Mouse (Mus musculus) embryonic facial prominence, embryonic 15.5 days (tissue): ENCODE data around the gene Gpatch2l. TPM values are rescaled to one million over a fixed set of nuclear protein-coding genes. Genes with fewer than 3 reads are reported as not detected.

Experiments used
- ATAC-seq: fragments of 200-750 bp; cut with Nextera tagmentation; 2 replicates; pipeline ENCODE4 v1.8.0; 2017; ENCODE audit warnings: low read depth, moderate TSS enrichment; ENCODE audit not compliant: insufficient number of reproducible peaks, low FRiP score, low TSS enrichment
- H3K27ac ChIP-seq: fragments of 300-500 bp; sonication (generic); replicated peaks from 2 replicates; pipeline ENCODE4 v1.5.1; 2015; ENCODE audit warnings: mild to moderate bottlenecking, inconsistent platforms
- H3K27me3 ChIP-seq: fragments of 300-500 bp; sonication (generic); 2 replicates; pipeline ENCODE4 v1.6.1; 2015; ENCODE audit warnings: inconsistent platforms
- H3K36me3 ChIP-seq: fragments of 300-500 bp; sonication (generic); 2 replicates; pipeline ENCODE4 v1.6.1; 2015; ENCODE audit warnings: mild to moderate bottlenecking, inconsistent platforms
- H3K4me1 ChIP-seq: fragments of 300-500 bp; sonication (generic); 2 replicates; pipeline ENCODE4 v1.6.1; 2015; ENCODE audit warnings: inconsistent platforms
- H3K4me2 ChIP-seq: fragments of 300-500 bp; sonication (generic); replicated peaks from 2 replicates; pipeline ENCODE4 v1.6.1; 2015; ENCODE audit warnings: mild to moderate bottlenecking, inconsistent platforms
- H3K4me3 ChIP-seq: fragments of 300-500 bp; sonication (generic); replicated peaks from 2 replicates; pipeline ENCODE4 v1.5.1; 2015; ENCODE audit warnings: mild to moderate bottlenecking, inconsistent platforms
- H3K9ac ChIP-seq: fragments of 300-500 bp; sonication (generic); 2 replicates; pipeline ENCODE4 v1.6.1; 2015; ENCODE audit warnings: inconsistent platforms
- H3K9me3 ChIP-seq: fragments of 300-500 bp; sonication (generic); replicated peaks from 2 replicates; pipeline ENCODE4 v1.6.1; 2016; ENCODE audit warnings: inconsistent platforms
- WGBS: fragments of 180-500 bp; shearing (Covaris S2); methylation state at CpG from one replicate; pipeline ENCODE4 v1.1.7; 2015; 5-methylcytosine and 5-hydroxymethylcytosine counted together
- polyA plus RNA-seq: library from polyadenylated mRNA; unstranded; fragments of >200 nt; fragmentation: Nextera tagmentation; extraction: Ambion mirVana; gene quantifications from 2 replicates; pipeline ENCODE4 v1.2.1, GENCODE M21; 2015

The Gpatch2l gene
- polyA plus RNA-seq, 1 experiment from 2014 or later = 16.7 TPM

DNA sequence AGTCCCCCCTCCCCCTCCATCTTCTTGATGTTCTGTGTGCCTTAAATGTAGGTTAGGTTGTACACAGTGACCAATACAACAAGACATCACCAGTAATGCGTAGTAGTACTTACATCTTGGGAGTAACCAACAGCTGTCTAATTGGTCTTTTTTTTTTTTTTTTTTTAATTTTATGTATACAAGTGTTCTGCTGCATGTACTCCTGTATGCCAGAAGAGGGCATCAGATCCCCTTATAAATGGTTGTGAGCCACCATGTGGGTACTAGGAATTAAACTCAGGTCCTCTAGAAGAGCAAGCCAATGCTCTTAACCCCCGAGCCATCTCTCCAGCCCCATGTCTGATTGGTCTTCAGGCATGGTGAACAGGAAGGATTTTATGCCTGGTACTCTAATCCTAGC, 44.0 kb downstream of the Gpatch2l start:
- no peak overlapping the region for H3K4me3 ChIP-seq
- no peaks in the 10 kb centered on the region for H3K27me3 ChIP-seq
- 93% methylated on average over 2 of the region's 2 CpGs for WGBS
- H3K9ac ChIP-seq = no peak overlapping the region
- no peak overlapping the region for H3K27ac ChIP-seq
- no peaks in the 10 kb centered on the region for H3K4me1 ChIP-seq
- H3K9me3 ChIP-seq = no peaks in the 10 kb centered on the region
- H3K4me2 ChIP-seq = no peak overlapping the region
- peaks cover 53% of the 10 kb centered on the region for H3K36me3 ChIP-seq
- ATAC-seq = no peak

DNA sequence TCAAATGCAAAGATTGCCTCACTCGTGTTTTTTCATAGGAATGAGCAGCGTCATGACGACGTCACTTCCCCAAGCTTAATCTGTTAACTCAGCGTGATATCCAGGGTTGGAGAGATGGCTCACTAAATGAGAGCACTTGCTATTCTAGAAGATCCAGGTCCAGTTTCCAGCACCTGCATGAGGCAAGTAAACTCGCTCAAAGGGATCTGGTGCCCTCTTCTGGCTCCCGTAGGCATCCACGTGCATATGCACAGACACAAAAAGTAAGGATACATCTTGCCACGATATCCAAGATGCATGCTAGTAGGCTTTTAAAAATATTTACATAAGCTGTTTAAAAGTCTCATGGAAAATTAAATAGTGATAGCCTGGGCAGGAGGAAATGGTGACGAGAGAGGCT, 55.8 kb downstream of the Gpatch2l start:
- Histone ChIP-seq H3K27ac (no peak overlapping the region), H3K4me1 (no peaks in the 10 kb centered on the region), H3K9ac (no peak overlapping the region), H3K36me3 (no peaks in the 10 kb centered on the region), H3K9me3 (no peaks in the 10 kb centered on the region), H3K4me3 (no peak overlapping the region), H3K27me3 (no peaks in the 10 kb centered on the region), H3K4me2 (no peak overlapping the region)
- ATAC-seq = no peak
- WGBS = 78% methylated on average over 10 of the region's 10 CpGs

DNA sequence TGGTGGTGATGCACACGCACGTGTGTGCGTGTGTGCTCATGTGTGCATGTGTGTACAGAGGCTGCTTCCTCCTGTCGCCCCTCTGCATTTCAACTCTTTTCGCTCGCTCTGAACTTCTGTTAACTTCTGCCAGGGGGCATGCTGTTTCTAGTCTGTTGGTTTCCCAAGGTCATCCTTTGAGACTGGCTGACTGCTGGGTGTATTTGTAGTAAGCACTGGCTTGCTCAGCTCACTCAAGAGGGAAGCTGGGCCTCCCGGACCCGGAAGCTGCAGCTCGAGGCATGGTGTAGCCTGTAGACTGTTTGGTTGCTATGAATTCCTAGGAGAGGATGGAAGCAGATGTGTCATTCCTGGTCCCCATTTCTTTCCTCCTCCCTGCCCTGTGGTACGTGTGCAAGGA, 61.3 kb downstream of the Gpatch2l start:
- Histone ChIP-seq H3K4me2 (no peak overlapping the region), H3K9ac (no peak overlapping the region), H3K27me3 (no peaks in the 10 kb centered on the region), H3K9me3 (no peaks in the 10 kb centered on the region), H3K4me3 (no peak overlapping the region), H3K4me1 (no peaks in the 10 kb centered on the region), H3K27ac (no peak overlapping the region), H3K36me3 (no peaks in the 10 kb centered on the region)
- no peak for ATAC-seq
- 84% methylated on average over 10 of the region's 10 CpGs for WGBS

DNA sequence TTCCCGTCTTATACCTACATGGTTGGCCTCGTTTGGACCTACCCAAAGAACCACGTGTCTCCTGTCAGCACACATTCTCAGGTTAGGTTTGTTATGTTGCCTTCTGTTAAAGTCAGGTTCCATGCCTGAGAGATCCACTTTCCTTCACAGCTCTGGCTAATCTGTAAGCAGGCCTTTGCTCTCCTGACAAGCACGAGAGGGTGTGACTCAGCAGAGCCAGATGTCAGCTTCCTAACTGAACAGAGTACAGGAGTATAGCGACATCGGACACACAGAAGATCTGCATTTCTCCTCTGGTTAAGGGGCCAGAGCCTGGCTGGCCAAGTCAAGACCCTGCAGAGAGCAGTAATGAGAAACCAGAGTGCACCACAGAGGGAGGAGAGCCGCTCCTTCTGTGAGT, 63.4 kb downstream of the Gpatch2l start:
- ATAC-seq = no peak
- Histone ChIP-seq H3K27ac (no peak overlapping the region), H3K27me3 (no peaks in the 10 kb centered on the region), H3K4me3 (peak overlapping the region; percentile 31), H3K9me3 (no peaks in the 10 kb centered on the region), H3K36me3 (no peaks in the 10 kb centered on the region), H3K4me1 (no peaks in the 10 kb centered on the region), H3K9ac (no peak overlapping the region), H3K4me2 (peak overlapping the region; percentile 48)
- 57% methylated on average over 7 of the region's 7 CpGs for WGBS

DNA sequence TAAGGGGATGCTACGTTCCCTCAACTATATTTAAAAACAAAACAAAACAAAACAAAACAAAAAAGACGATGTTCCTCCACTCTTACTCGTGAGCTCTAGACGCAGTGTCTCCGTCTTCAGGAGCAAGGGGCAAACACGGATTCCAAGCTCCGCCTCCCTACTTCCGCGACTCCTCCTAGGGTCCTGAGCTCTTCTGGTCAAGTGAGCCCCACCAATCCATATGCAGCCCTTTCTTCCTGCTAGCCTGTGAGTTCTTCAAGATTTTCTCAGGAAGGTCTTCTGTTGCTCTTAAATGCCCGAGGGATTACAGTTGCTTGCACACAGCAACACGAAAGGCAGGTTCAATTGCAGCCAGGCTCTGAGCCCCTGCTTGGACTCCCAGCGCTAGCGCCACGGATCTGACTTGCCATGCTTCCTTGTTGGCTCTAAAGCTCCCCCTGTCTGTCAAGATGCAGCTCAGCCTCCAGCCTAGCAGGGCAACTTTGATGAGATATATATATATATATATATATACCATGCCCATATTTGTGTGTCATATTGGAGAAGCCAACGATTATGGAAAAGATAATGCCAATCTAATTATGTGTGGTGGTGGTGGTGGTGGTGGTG, 64.1 kb downstream of the Gpatch2l start:
- Histone ChIP-seq H3K4me2 (peak overlapping the region; percentile 48), H3K9me3 (no peaks in the 10 kb centered on the region), H3K36me3 (no peaks in the 10 kb centered on the region), H3K4me1 (no peaks in the 10 kb centered on the region), H3K27ac (no peak overlapping the region), H3K4me3 (peak overlapping the region; percentile 31), H3K9ac (no peak overlapping the region), H3K27me3 (no peaks in the 10 kb centered on the region)
- no peak for ATAC-seq
- WGBS = 17% methylated on average over 15 of the region's 15 CpGs

DNA sequence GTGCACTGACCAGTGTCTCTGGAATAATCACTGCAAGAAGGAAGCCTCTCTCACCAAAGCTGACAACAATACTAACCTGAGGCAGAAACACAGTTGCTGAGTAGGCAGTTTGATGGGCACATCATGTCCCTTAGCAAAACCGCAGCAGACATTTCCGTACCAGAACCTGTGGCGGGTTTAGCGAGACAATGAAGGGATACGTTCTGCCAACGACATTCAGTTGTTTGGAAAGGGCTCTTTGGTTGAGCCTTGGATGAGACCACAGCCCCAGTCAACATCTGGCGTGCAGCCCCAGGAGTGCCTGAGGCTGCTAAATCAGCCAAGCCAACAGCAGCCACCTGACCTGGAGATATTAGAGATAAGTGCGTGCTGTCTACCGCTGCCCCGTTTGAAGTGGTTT, 67.8 kb downstream of the Gpatch2l start:
- no peaks in the 10 kb centered on the region for H3K4me1 ChIP-seq
- WGBS = 29% methylated on average over 10 of the region's 10 CpGs
- H3K27me3 ChIP-seq = no peaks in the 10 kb centered on the region
- H3K36me3 ChIP-seq = no peaks in the 10 kb centered on the region
- H3K27ac ChIP-seq = no peak overlapping the region
- no peak for ATAC-seq
- H3K9ac ChIP-seq = no peak overlapping the region
- H3K4me3 ChIP-seq = no peak overlapping the region
- H3K4me2 ChIP-seq = no peak overlapping the region
- no peaks in the 10 kb centered on the region for H3K9me3 ChIP-seq

DNA sequence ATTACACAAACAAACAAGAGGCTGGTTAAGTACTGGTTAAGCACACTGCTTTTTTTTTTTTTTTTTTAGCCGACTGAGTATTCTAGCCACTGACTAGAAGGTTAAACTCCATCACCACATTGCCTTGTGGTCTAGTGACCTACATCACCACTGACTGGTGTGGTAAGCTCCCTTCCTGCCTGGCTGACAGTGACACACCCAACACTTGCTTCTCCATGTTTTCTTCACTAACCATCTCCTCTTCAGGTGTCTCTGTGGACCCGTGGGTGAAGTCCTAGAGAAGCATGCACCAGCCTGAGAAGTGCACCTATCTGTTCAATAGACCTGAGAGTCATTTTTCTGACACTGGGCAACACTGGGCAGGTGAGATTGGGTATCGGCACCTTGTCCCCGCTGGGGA, 68.2 kb downstream of the Gpatch2l start:
- 58% methylated on average over 4 of the region's 4 CpGs for WGBS
- no peaks in the 10 kb centered on the region for H3K27me3 ChIP-seq
- no peak overlapping the region for H3K27ac ChIP-seq
- no peak for ATAC-seq
- no peak overlapping the region for H3K4me2 ChIP-seq
- H3K9ac ChIP-seq = no peak overlapping the region
- H3K4me1 ChIP-seq = no peaks in the 10 kb centered on the region
- no peaks in the 10 kb centered on the region for H3K36me3 ChIP-seq
- H3K9me3 ChIP-seq = no peaks in the 10 kb centered on the region
- H3K4me3 ChIP-seq = no peak overlapping the region

DNA sequence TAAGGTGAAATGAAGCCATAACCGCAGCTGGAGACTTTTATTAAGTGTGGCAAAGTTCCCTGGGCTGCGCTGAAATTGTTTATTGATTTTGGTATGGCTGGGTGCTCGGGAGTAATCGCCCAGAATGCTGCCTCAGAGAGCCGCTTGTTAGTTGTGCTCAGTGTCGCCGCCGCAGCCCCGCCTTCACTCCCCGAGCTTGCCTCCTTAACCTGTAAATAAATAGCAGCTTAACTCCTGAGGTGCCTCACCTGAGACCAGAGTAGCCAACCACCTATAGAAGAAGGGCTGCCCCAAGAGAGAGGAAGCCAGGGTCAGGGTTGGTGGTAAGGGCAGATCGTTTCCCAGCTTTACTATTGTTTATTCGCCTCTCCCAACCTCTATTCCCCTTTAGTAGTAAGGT, 79.0 kb downstream of the Gpatch2l start:
- Histone ChIP-seq H3K27ac (no peak overlapping the region), H3K36me3 (no peaks in the 10 kb centered on the region), H3K4me2 (no peak overlapping the region), H3K4me1 (no peaks in the 10 kb centered on the region), H3K9me3 (no peaks in the 10 kb centered on the region), H3K9ac (no peak overlapping the region), H3K27me3 (no peaks in the 10 kb centered on the region), H3K4me3 (no peak overlapping the region)
- WGBS = 14% methylated on average over 12 of the region's 12 CpGs
- ATAC-seq = no peak

DNA sequence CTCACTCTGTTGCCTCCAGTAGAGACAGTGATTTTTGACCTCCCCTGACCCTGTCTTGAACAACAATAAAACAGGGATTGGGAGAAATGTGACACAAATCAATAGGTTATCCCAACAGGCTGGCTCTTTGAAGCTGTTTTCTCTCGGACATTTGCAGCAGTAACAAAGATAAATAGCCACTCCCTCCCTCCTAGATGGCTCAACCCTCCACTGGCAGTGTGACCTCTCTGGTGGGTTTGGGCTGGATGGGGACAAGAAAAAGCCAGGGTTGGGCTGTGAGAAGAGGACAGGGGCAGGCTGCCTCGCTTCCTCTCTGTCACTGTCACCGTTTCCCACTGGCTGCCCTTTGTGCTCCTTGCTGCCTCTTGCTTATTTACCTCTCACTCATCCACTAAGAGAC, 82.6 kb downstream of the Gpatch2l start:
- Histone ChIP-seq H3K27ac (no peak overlapping the region), H3K36me3 (no peaks in the 10 kb centered on the region), H3K9me3 (no peaks in the 10 kb centered on the region), H3K27me3 (no peaks in the 10 kb centered on the region), H3K4me3 (no peak overlapping the region), H3K4me1 (no peaks in the 10 kb centered on the region), H3K4me2 (no peak overlapping the region), H3K9ac (no peak overlapping the region)
- WGBS = 45% methylated on average over 3 of the region's 3 CpGs
- no peak for ATAC-seq

DNA sequence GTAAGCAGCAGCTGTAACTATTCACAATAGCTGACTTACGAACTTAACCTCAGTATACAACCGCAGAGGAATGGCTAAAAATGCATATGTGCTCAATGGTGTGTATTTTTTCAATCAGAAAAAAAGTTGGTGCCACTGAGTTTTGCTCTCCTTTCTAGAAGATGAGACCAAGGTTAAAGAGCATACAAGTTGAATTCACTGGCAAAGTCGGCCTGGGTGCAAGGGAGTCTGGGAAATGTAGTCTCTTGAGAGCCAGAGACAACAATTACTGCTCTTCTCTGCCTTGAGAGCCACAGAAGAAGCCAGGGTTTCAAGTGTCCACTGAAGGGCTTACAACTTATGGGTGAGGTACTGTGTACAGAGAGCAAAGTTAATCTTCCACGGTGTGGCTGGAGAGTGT, 88.2 kb downstream of the Gpatch2l start:
- no peak overlapping the region for H3K9ac ChIP-seq
- H3K4me1 ChIP-seq = no peaks in the 10 kb centered on the region
- H3K36me3 ChIP-seq = no peaks in the 10 kb centered on the region
- no peaks in the 10 kb centered on the region for H3K9me3 ChIP-seq
- whole genome bisulfite sequencing = 51% methylated on average over 4 of the region's 4 CpGs
- no peak overlapping the region for H3K27ac ChIP-seq
- no peak overlapping the region for H3K4me3 ChIP-seq
- no peak overlapping the region for H3K4me2 ChIP-seq
- ATAC-seq = no peak
- H3K27me3 ChIP-seq = no peaks in the 10 kb centered on the region

DNA sequence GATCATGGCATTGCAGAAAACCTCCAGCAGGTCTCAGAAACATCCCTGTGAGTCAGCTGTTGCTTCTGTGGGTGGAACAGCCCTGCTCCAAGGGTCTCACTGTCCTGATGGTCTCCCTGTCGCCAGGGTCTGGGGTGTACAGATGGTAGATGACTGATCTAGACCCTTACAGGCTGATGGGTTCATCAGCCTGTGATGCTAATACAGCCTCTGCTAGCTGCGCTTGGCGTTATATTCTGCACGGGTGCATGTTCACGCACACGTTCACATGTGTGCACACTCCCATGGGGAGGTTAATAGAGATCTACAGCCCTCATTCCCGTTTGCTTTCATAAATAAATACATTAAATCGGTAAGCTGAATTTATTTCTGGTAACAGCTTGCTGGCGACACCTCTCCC, 89.0 kb downstream of the Gpatch2l start:
- Histone ChIP-seq H3K27me3 (no peaks in the 10 kb centered on the region), H3K9ac (no peak overlapping the region), H3K27ac (no peak overlapping the region), H3K4me3 (no peak overlapping the region), H3K36me3 (no peaks in the 10 kb centered on the region), H3K9me3 (no peaks in the 10 kb centered on the region), H3K4me1 (no peaks in the 10 kb centered on the region), H3K4me2 (no peak overlapping the region)
- 85% methylated on average over 9 of the region's 9 CpGs for WGBS
- no peak for ATAC-seq

DNA sequence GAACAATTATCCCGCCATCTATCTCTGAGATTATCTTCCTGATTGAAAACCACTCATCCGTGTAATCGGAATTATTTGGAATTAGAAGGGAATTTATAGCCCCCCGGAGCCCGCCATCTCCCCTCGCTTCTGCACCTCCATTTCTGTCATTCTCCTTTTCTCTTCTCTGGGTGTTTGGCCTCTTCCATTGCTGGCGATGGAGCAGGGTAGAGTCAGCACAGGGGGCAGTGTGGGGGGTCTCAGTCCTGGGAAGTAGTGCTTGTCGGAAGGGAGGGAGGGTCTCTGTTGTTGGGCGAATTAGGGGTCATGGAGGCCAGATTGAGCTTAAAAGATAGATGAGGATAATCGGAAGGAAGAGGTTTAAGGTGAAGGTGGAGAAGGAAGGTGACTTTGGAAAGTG, 89.6 kb downstream of the Gpatch2l start:
- no peaks in the 10 kb centered on the region for H3K4me1 ChIP-seq
- no peaks in the 10 kb centered on the region for H3K27me3 ChIP-seq
- 74% methylated on average over 10 of the region's 10 CpGs for WGBS
- H3K4me3 ChIP-seq = no peak overlapping the region
- no peak overlapping the region for H3K27ac ChIP-seq
- H3K9ac ChIP-seq = no peak overlapping the region
- no peaks in the 10 kb centered on the region for H3K36me3 ChIP-seq
- H3K4me2 ChIP-seq = no peak overlapping the region
- ATAC-seq = no peak
- H3K9me3 ChIP-seq = no peaks in the 10 kb centered on the region
